Mouse (Mus musculus) left cerebral cortex, adult 2 months (tissue): ENCODE data around the gene Tmem236. TPM values are rescaled to one million over a fixed set of nuclear protein-coding genes. Genes with fewer than 3 reads are reported as not detected.

Source experiments
- DNase-seq, 2 experiments: peaks; one replicate each; pipeline ENCODE4 v3.0.0; 2021 to 2022; ENCODE audit warnings: low spot score in 2 of 2, mixed read lengths in 1 of 2; ENCODE audit errors: extremely low spot score in 1 of 2
- H3K27ac ChIP-seq: fragments of 200-600 bp; 2 replicates; pipeline ENCODE4 v1.8.1; 2022
- H3K4me3 ChIP-seq: fragments of 200-600 bp; 2 replicates; pipeline ENCODE4 v1.8.1; 2022
- CTCF ChIP-seq: fragments of 200-600 bp; IDR thresholded peaks from 2 replicates; pipeline ENCODE4 v1.8.1; 2022; ENCODE audit warnings: antibody characterized with exemption, mild to moderate bottlenecking, moderate library complexity
- intact Hi-C: fragments of 180-260 bp; cut with DNase I; formaldehyde crosslinking; loops from one replicate; pipeline ENCODE4 v1.15.1; 2025
- microRNA-seq, 2 experiments: library from miRNA; unstranded; fragments of <30 nt; microRNA quantifications; one replicate each; pipeline ENCODE4 v1.2.0; 2021
- total RNA-seq, 2 experiments: library from RNA; stranded (reverse); gene quantifications; 2 replicates each; pipeline ENCODE4 v1.2.3; 2021

The Tmem236 gene
- total RNA-seq, 2 experiments from 2014 or later, result 0.12 to 0.18 TPM

GRCm38 (mm10) chr2:14232897-14233296, 58.6 kb downstream of the Tmem236 start:
- Histone ChIP-seq H3K27ac (no peak overlapping the region), H3K4me3 (no peak overlapping the region)
- TF ChIP-seq CTCF, result no peak
- no peak for DNase-seq
- intact Hi-C loops, result no loop called here

DNA sequence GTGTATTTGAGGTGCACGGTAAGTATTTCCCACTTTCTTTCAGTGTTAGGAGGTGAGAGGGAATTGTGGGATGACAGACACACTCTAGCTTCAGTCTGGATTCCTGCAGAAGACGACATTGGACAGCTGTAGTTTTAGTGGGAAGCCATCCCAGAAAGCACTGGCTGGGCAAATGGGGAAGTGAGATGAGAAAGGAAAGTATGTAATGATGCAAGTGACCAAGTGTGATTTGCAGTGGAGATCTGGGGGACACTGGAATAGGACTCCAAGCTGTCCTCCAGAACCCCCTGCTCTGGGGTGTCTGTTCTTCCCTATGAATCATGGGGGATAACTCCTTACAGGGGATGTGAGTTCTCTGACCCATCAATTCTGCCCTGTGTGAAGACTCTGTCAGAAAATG, 59.7 kb downstream of the Tmem236 start:
- DNase-seq, result no peak
- no peak for TF ChIP-seq CTCF
- intact Hi-C loops, result no loop called here
- Histone ChIP-seq H3K27ac (no peak overlapping the region), H3K4me3 (no peak overlapping the region)

DNA sequence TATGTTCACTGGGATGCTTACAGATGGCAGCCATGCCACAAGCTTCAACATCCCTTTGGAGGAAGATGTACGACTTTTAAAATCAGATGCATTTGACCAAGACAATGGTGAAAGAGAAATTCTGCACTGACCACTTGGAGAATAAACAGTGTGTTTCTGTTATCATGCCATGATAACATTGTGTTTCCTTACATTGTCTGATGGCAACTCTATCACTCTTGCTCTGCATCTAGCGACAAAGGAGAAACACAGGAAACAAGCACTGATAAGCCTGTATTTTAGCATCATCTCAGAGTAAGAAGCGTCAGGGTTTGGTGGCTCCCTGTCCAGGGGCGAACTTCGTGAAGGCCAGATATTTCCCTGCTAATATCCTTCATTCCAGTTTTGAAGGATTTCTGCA, 61.0 kb downstream of the Tmem236 start:
- no peak for TF ChIP-seq CTCF
- H3K4me3 ChIP-seq, result no peak overlapping the region
- DNase-seq, result no peak
- no peak overlapping the region for H3K27ac ChIP-seq
- intact Hi-C loops, result no loop called here

GRCm38 (mm10) chr2:14236920-14237319, 62.6 kb downstream of the Tmem236 start:
- TF ChIP-seq CTCF, result no peak
- no peak for DNase-seq
- Histone ChIP-seq H3K27ac (no peak overlapping the region), H3K4me3 (no peak overlapping the region)
- intact Hi-C loops, result no loop called here

GRCm38 (mm10) chr2:14237723-14238122, 63.4 kb downstream of the Tmem236 start:
- Histone ChIP-seq H3K27ac (no peak overlapping the region), H3K4me3 (no peak overlapping the region)
- TF ChIP-seq CTCF, result no peak
- no peak for DNase-seq
- intact Hi-C loops, result no loop called here

DNA sequence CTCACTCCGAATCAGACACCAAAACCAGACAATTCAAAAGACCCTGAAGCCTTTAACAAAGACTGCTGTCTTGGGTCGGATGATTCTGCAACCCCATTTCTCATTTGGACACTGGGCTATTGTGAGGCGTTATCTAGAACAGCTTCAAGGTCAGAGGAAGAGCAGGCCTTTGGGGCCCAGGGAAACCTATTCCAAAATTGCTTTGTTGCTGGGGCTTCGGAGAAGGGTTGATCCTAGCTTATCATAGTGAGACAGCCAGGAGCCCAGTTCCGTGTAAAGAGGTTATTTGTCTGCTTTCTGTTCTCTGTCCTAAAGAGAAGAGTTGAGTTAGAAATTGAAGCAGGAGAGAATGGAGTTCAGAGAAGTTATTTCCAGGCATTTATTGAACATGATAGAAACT, 64.8 kb downstream of the Tmem236 start:
- no peak for TF ChIP-seq CTCF
- no peak overlapping the region for H3K27ac ChIP-seq
- no peak overlapping the region for H3K4me3 ChIP-seq
- intact Hi-C loops, result no loop called here
- DNase-seq, result no peak

DNA sequence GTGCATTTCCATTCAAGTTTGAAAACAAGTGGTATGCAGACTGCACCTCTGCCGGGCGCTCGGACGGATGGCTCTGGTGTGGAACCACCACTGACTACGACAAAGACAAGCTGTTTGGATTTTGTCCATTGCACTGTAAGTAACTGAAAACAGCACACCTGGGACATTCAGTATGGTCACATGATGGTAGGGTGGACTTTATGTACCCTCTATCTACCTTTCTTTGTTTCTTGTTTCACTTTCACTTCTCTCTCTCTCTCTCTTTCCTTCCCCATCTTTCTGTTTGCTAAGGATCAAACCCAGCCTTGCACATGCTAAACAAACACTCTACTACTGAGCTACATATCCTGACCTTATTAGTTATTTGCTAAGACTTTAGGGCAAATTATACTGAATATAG, 69.8 kb downstream of the Tmem236 start:
- DNase-seq, result no peak
- no peak for TF ChIP-seq CTCF
- intact Hi-C loops, result no loop called here
- Histone ChIP-seq H3K27ac (no peak overlapping the region), H3K4me3 (no peak overlapping the region)

DNA sequence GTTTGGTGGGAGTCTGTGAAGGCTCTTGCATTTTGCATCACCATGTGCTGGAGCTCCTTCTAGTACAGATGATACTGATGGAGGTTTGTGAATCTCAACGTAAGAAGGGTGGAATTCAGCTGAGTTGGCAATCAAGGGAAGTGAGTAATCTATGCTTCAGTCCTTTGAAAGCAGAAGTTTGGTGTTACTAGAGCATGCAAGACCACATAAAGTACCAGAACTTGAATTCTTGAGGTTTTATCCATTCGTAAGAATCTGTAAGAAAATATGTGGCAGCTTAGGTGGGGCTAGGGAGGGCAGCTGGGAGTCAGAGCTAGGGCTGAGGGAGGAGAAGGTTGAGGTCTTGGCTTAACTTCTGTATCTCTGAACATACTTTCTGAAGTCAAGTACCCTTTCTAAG, 70.3 kb downstream of the Tmem236 start:
- Histone ChIP-seq H3K4me3 (no peak overlapping the region), H3K27ac (no peak overlapping the region)
- no peak for DNase-seq
- TF ChIP-seq CTCF, result no peak
- intact Hi-C loops, result no loop called here

GRCm38 (mm10) chr2:14249839-14250564, 75.7 kb downstream of the Tmem236 start:
- no peak for DNase-seq
- intact Hi-C loops, result no loop called here
- no peak for TF ChIP-seq CTCF
- H3K4me3 ChIP-seq, result no peak overlapping the region
- H3K27ac ChIP-seq, result no peak overlapping the region

GRCm38 (mm10) chr2:14251938-14252337, 77.6 kb downstream of the Tmem236 start:
- DNase-seq, result no peak
- H3K27ac ChIP-seq, result no peak overlapping the region
- intact Hi-C loops, result no loop called here
- TF ChIP-seq CTCF, result peak; percentile 5; the same call in 1 of the 2 replicates
- H3K4me3 ChIP-seq, result no peak overlapping the region

GRCm38 (mm10) chr2:14258345-14258850, 84.1 kb downstream of the Tmem236 start:
- intact Hi-C loops, result no loop called here
- DNase-seq, result no peak
- no peak overlapping the region for H3K4me3 ChIP-seq
- no peak for TF ChIP-seq CTCF
- H3K27ac ChIP-seq, result no peak overlapping the region

DNA sequence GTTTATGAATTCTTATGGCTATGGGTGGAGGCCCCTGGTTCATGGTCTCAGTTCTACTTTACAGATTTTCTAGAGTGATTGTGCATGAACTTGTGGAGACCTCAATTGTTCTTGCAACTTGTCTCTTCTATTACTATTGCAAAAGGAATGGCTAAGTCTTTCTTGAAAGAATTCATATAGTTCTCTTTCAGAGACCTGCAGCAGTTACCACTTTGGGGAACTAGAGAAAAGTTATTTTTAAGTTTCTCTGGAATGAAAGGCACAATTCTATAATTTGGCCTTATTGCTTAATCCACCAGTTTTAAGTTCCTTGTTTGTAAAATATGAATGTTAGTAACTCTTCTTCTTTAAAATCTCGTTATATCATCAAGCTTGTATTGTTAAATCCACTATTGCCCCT, 87.8 kb downstream of the Tmem236 start:
- no peak overlapping the region for H3K27ac ChIP-seq
- intact Hi-C loops, result no loop called here
- TF ChIP-seq CTCF, result no peak
- H3K4me3 ChIP-seq, result no peak overlapping the region
- DNase-seq, result no peak

- no peak for TF ChIP-seq CTCF
- Histone ChIP-seq H3K4me3 (no peak overlapping the region), H3K27ac (no peak overlapping the region)
- intact Hi-C loops, result no loop called here
- no peak for DNase-seq
Measured at GRCm38 (mm10) chr2:14269160-14269559, 94.8 kb downstream of the Tmem236 start.

Small RNAs within 50 kb of the gene (microRNA-seq; reads per million reads assigned to microRNA genes)
- gene Mir511, result 0.73 to 1.7 reads per million in 2 experiments

Other genes with a start within 250 kb of the Tmem236 start
- 10 to 100 TPM; 14.6 to 17.0 TPM for gene Hacd1, start 118.4 kb upstream of the Tmem236 start, total RNA-seq
- 10 to 100 TPM; 89.8 to 98.7 TPM for gene Stam, start 100.4 kb upstream of the Tmem236 start, total RNA-seq
- gene Mrc1, start 54.9 kb downstream of the Tmem236 start, total RNA-seq, result 1 to 10 TPM; 5.3 to 6.1 TPM
- 10 to 100 TPM; 32.1 to 37.5 TPM for gene Slc39a12, start 213.8 kb downstream of the Tmem236 start, total RNA-seq